Mouse (Mus musculus) naive thymus-derived CD4-positive, alpha-beta T cell, adult 5 months (primary cell): Measurements from ENCODE around the gene Col5a3. TPM values are rescaled to one million over a fixed set of nuclear protein-coding genes. Genes with fewer than 3 reads are reported as not detected.

Source experiments
- polyA plus RNA-seq: library from polyadenylated mRNA; unstranded; fragments of 100-300 nt; shearing (Covaris generic); gene quantifications from one replicate; pipeline ENCODE4 v1.2.1, GENCODE M21; 2017

Gene Col5a3
- polyA plus RNA-seq = not detected

DNA sequence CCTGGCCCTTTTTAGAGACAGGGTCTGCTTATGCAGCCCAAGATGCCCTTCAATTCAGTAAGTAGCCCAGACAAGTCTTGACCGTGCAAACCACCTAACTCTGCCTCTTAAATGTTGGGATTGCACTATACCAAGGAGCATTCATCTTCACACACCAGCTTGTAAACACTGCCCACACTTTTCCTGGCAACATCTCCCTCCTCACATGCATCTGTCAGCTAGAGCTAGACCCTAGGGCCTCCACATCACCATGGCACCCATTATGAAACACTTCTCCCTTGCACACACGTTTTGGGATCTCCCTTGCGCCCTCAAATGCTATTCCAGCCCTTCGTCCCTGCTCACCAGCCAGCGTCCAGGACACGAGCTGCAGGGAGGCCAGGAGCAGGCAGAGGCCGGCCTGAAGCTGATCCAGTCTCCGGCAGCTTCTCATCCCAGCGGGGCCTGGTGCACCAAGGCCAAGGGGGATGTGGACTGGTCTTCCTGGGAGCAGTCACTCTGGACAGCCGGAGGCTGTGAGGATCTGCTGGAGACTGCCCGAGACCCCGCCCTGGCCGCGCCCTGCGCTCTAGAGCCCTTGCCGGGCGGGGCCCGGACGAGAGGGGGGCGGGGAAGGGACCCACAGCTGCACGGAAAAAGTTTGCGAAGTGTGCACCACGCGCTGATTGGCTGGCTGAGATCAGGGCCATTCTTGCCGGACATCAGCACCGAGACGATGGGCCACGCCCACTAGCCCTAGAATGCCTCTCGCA, at the start of gene Col5a3:
Col5a3 (minus strand) TSS at position 547 of the 752 bp plus-strand sequence.

DNA sequence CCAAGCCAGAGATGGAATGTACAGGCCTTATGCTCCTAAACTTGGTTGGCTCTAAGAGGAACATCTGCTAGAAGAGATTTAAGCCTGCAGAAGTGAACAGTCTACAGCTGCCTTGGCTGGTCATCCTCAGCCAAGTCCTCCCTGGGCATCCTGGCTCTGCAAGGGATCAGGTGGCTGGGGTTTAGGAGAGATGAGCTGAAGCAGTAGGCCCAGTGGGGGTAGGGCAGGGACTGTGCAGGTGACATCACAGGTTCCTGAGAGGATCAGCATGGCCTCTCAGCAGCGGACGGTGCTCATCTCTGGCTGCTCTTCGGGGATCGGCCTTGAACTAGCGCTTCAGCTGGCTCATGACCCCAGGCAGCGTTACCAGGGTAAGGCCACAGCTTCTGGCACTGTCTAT, 3.4 kb upstream of the Col5a3 start, which contains the start of gene Rdh8:
Rdh8 (plus strand) TSS at position 268 of the 400 bp plus-strand sequence.

DNA sequence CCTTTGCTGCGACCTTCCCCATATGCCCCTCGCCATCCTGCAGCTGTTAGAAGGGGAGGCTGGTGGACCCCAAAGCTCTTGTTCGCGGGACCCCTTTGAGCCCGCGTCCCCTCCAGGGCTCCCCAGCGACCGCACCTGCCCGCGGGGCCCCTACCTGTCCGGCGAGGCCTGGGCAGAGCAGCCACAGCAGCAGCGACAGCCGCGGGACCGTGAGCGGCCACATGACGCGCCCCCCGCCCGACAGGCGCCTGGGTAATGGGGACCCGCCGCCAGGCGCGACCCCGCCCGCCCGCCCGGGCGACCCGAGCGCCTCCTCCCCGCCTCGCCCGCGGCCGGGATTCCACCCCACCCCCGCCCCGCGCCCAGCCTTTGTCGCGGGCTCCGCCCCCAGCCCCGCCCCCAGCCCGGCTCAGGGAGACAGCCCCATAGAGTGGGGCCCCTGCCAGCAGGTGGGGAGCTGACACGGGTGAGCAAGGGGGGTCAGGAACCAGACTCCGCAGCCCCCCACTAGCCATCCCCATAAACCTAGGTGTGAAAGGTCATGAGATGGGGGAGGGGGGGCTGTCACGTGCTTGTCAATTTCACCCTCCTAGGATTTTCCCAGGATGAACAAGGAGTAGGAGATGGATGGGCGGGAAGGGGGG, 68.7 kb downstream of the Col5a3 start, which contains the start of gene Olfm2:
Olfm2 (minus strand) TSS at position 333 of the 644 bp plus-strand sequence.

Other genes with a start within 250 kb of the Col5a3 start
- gene Zfp846, start 233.8 kb downstream of the Col5a3 start, polyA plus RNA-seq = 10.8 TPM
- 383 TPM for gene Ubl5, start 172.2 kb downstream of the Col5a3 start, polyA plus RNA-seq
- 108 TPM for gene Fbxl12, start 170.3 kb downstream of the Col5a3 start, polyA plus RNA-seq
- 21.8 TPM for gene Pin1, start 163.0 kb downstream of the Col5a3 start, polyA plus RNA-seq
- 0.31 TPM for gene Olfm2, start 68.7 kb downstream of the Col5a3 start, polyA plus RNA-seq
- gene Rdh8, start 3.4 kb upstream of the Col5a3 start, polyA plus RNA-seq = not detected
- 25.8 TPM for gene A230050P20Rik, start 53.6 kb upstream of the Col5a3 start, polyA plus RNA-seq
- gene Angptl6, start 64.7 kb upstream of the Col5a3 start, polyA plus RNA-seq = 5.3 TPM
- gene Ppan, start 73.1 kb upstream of the Col5a3 start, polyA plus RNA-seq = 106 TPM
- gene Eif3g, start 83.6 kb upstream of the Col5a3 start, polyA plus RNA-seq = 303 TPM
- 75.5 TPM for gene Dnmt1, start 144.8 kb upstream of the Col5a3 start, polyA plus RNA-seq
- 2.3 TPM for gene S1pr2, start 161.7 kb upstream of the Col5a3 start, polyA plus RNA-seq
- gene Mrpl4, start 187.7 kb upstream of the Col5a3 start, polyA plus RNA-seq = 96.9 TPM
- gene Icam1, start 200.9 kb upstream of the Col5a3 start, polyA plus RNA-seq = 31.7 TPM
- gene Icam4, start 214.3 kb upstream of the Col5a3 start, polyA plus RNA-seq = 0.56 TPM
- gene Icam5, start 217.0 kb upstream of the Col5a3 start, polyA plus RNA-seq = not detected